Mouse (Mus musculus) ES-Bruce4 (cell line): ENCODE results near the gene Zc3h6. TPM values are rescaled to one million over a fixed set of nuclear protein-coding genes. Genes with fewer than 3 reads are reported as not detected.

Experiments used
- H3K27ac ChIP-seq: 2 replicates; pipeline ENCODE4 v1.5.1; 2012; ENCODE audit warnings: low read length, inconsistent platforms; ENCODE audit not compliant: insufficient read depth
- H3K27me3 ChIP-seq: 2 replicates; pipeline ENCODE4 v1.6.1; 2012; ENCODE audit warnings: mild to moderate bottlenecking, low read length, inconsistent platforms; ENCODE audit not compliant: control insufficient read depth, poor library complexity, insufficient read depth, severe bottlenecking
- H3K36me3 ChIP-seq: 2 replicates; pipeline ENCODE4 v1.6.1; 2012; ENCODE audit warnings: inconsistent platforms, mild to moderate bottlenecking, low read length, moderate library complexity; ENCODE audit not compliant: control insufficient read depth, poor library complexity, insufficient read depth, severe bottlenecking
- H3K4me1 ChIP-seq: one replicate; pipeline ENCODE4 v1.8.1; 2011; ENCODE audit warnings: low read length; ENCODE audit not compliant: control insufficient read depth, insufficient read depth
- H3K4me3 ChIP-seq: 2 replicates; pipeline ENCODE4 v1.5.1; 2011; ENCODE audit warnings: low read depth, mild to moderate bottlenecking, low read length
- H3K9ac ChIP-seq: 2 replicates; pipeline ENCODE4 v1.6.1; 2012; ENCODE audit warnings: low read depth, mild to moderate bottlenecking, inconsistent platforms; ENCODE audit not compliant: poor library complexity, severe bottlenecking
- H3K9me3 ChIP-seq: replicated peaks from 2 replicates; pipeline ENCODE4 v1.6.1; 2012; ENCODE audit warnings: mild to moderate bottlenecking, low read length, inconsistent platforms; ENCODE audit not compliant: control insufficient read depth, poor library complexity, insufficient read depth, severe bottlenecking
- CTCF ChIP-seq: IDR thresholded peaks from one replicate; pipeline ENCODE4 v1.8.1; 2011; ENCODE audit warnings: low read depth, low read length
- EP300 ChIP-seq: IDR thresholded peaks from 2 replicates; pipeline ENCODE4 v1.6.1; 2011; ENCODE audit warnings: low read depth, low read length; ENCODE audit not compliant: insufficient read depth
- POLR2A ChIP-seq: IDR thresholded peaks from one replicate; pipeline ENCODE4 v1.8.1; 2011; ENCODE audit warnings: low read length; ENCODE audit not compliant: insufficient read depth
- polyA plus RNA-seq: library from polyadenylated mRNA; stranded (reverse); fragments of >200 nt; gene quantifications from 2 replicates; pipeline ENCODE4 v1.2.4, GENCODE M21; 2011; ENCODE audit warnings: low read depth; ENCODE audit not compliant: missing spikeins, insufficient read depth, insufficient read length

Zc3h6 gene
- polyA plus RNA-seq, 1 experiment, result 12.7 TPM

- H3K4me1 ChIP-seq, result no peaks in the 10 kb centered on the region
- no peak overlapping the region for H3K9ac ChIP-seq
- H3K36me3 ChIP-seq, result no peaks in the 10 kb centered on the region
- no peak overlapping the region for H3K27ac ChIP-seq
- H3K9me3 ChIP-seq, result no peaks in the 10 kb centered on the region
- H3K27me3 ChIP-seq, result no peaks in the 10 kb centered on the region
- no peak overlapping the region for H3K4me3 ChIP-seq
- TF ChIP-seq CTCF (no peak), POLR2A (no peak), EP300 (no peak)
These were observed 88.5 kb downstream of the Zc3h6 start for GRCm38 (mm10) chr2:129055741-129056140.

- Histone ChIP-seq H3K9me3 (no peaks in the 10 kb centered on the region), H3K9ac (no peak overlapping the region), H3K4me3 (no peak overlapping the region), H3K4me1 (no peaks in the 10 kb centered on the region), H3K27ac (no peak overlapping the region), H3K27me3 (no peaks in the 10 kb centered on the region), H3K36me3 (no peaks in the 10 kb centered on the region)
- TF ChIP-seq EP300, result no peak
- TF ChIP-seq CTCF, result peak; percentile 74
These were observed 89.4 kb downstream of the Zc3h6 start for GRCm38 (mm10) chr2:129056597-129056996.

DNA sequence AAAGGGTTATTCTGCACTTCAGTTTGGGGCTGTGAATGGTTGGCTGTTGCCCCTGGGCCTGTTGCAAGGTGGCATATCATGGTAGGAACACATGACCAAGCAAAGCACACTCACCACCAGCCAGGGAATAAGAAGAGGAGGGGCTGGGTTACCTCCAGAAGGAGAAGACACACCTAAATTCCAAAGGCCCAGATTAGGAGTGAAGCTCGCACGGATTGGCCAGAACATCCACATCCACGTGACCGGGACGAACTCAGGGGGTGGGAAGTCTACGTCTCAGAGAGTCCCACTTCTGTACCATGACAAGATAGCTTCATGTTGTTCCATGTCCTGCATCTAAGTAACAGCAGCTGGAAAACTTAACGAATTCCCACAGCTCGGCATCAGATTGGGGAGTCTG lies 90.1 kb downstream of the Zc3h6 start:
- no peaks in the 10 kb centered on the region for H3K4me1 ChIP-seq
- no peaks in the 10 kb centered on the region for H3K9me3 ChIP-seq
- H3K27ac ChIP-seq, result no peak overlapping the region
- no peak for TF ChIP-seq CTCF
- TF ChIP-seq EP300, result no peak
- no peak for TF ChIP-seq POLR2A
- H3K36me3 ChIP-seq, result no peaks in the 10 kb centered on the region
- H3K4me3 ChIP-seq, result no peak overlapping the region
- no peak overlapping the region for H3K9ac ChIP-seq
- H3K27me3 ChIP-seq, result no peaks in the 10 kb centered on the region

- Histone ChIP-seq H3K9me3 (no peaks in the 10 kb centered on the region), H3K4me1 (no peaks in the 10 kb centered on the region), H3K27ac (no peak overlapping the region), H3K27me3 (no peaks in the 10 kb centered on the region), H3K9ac (no peak overlapping the region), H3K36me3 (no peaks in the 10 kb centered on the region), H3K4me3 (no peak overlapping the region)
- no peak for TF ChIP-seq CTCF
- TF ChIP-seq POLR2A, result no peak
- no peak for TF ChIP-seq EP300
These were observed 90.7 kb downstream of the Zc3h6 start for GRCm38 (mm10) chr2:129057920-129058361.

GRCm38 (mm10) chr2:129061456-129062059 lies 94.4 kb downstream of the Zc3h6 start:
- Histone ChIP-seq H3K36me3 (no peaks in the 10 kb centered on the region), H3K4me3 (no peak overlapping the region), H3K27ac (no peak overlapping the region), H3K4me1 (no peaks in the 10 kb centered on the region), H3K9me3 (peaks cover 4% of the 10 kb centered on the region), H3K9ac (no peak overlapping the region), H3K27me3 (no peaks in the 10 kb centered on the region)
- TF ChIP-seq EP300 (no peak), POLR2A (no peak), CTCF (no peak)

- H3K27me3 ChIP-seq, result no peaks in the 10 kb centered on the region
- H3K4me1 ChIP-seq, result no peaks in the 10 kb centered on the region
- TF ChIP-seq EP300 (no peak), CTCF (no peak), POLR2A (peak; percentile 62)
- peak within 1 kb of the TSS; percentile 95 for H3K4me3 ChIP-seq
- H3K9me3 ChIP-seq, result peaks cover 13% of the 10 kb centered on the region
- H3K36me3 ChIP-seq, result no peaks in the 10 kb centered on the region
- no peak within 1 kb of the TSS for H3K27ac ChIP-seq
- peak within 1 kb of the TSS; percentile 91 for H3K9ac ChIP-seq
These were observed 98.5 kb downstream of the Zc3h6 start, which contains the start of gene Ttl for GRCm38 (mm10) chr2:129065437-129066282. Gene Ttl (plus strand): TSS chr2:129065942.
